In the genomic region with DNA sequence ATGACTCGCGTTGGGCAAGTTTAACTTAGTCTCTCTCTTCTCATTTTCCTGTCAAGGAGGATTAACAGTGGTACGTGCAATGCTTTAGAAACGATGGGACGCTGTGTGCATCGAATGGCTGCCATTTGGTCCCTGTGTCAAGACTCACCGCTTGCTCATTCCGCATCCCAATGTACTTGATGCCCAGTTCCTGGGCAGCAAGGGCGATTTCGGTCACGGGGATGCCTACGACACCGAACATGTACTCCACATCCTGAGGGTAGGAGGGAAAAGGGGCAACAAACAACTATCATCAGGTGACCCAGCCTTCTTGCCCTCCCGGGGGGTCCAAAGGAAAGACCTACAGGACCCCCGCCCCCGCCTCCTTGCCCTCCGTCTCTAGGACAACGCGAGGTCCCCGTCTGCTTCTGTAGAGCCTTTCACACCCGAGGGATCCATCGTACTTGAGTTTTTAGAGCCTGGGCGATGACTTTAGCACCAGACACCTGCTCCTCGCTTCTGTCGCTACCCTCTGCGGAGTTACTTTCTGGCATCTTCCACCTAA, we compare ENCODE assay signal across 9 mouse cellular contexts. TPM values are rescaled to one million over a fixed set of nuclear protein-coding genes. Genes with fewer than 3 reads are reported as not detected.
DNase-seq lines count a peak whose midpoint lies in the region; ATAC-seq and TF ChIP-seq lines count a peak whose summit lies in the region.
"Had no signal": no experiment of that assay in that cellular context is flagged by ENCODE, and none has a peak within 500 bp of the region (broad histone marks: within the 10 kb centered on the region; RNA-seq: fewer than 3 reads in every experiment).

A gene (minus strand): TSS at position 533 of the 544 bp plus-strand sequence.

- TF ChIP-seq POLR2A in bone marrow, adult 2 months (IDR thresholded peaks at IDR 0.05; ENCODE audit: borderline replicate concordance, control insufficient read depth, low read depth, low read length) = no peak

- H3K27ac ChIP-seq in kidney, embryonic 14.5 days (ENCODE audit: low read depth, low read length) = peak within 1 kb of the TSS; percentile 69
- peak within 1 kb of the TSS; percentile 69 for H3K27ac ChIP-seq in bone marrow, adult 2 months (ENCODE audit: control insufficient read depth, insufficient read depth, low read depth, low read length, poor library complexity)
- H3K27ac ChIP-seq in heart, postnatal 0 days (ENCODE audit: low read depth) = peak within 1 kb of the TSS; percentile 81
- peak within 1 kb of the TSS; percentile 82 for H3K27ac ChIP-seq in macrophage

- H3K9me3 ChIP-seq in kidney, embryonic 14.5 days (ENCODE audit: control insufficient read depth, low read length) = no peaks in the 10 kb centered on the region
- no peaks in the 10 kb centered on the region for H3K9me3 ChIP-seq in heart, postnatal 0 days (replicated peaks; ENCODE audit: control insufficient read depth, low read length)

- DNase-seq in kidney, adult 11 months = no peak
- no peak for DNase-seq in heart, postnatal 0 days (ENCODE audit: low spot score)
- no peak for DNase-seq in adrenal gland, postnatal 4 days (ENCODE audit: low spot score in 2 of 2)
- DNase-seq in layer of hippocampus, adult 8-10 months (ENCODE audit: low spot score in 2 of 2) = no peak
- DNase-seq in right cerebral cortex, adult 2 months (ENCODE audit: low spot score in 2 of 2) = no peak

- peak; percentile 26 for ATAC-seq in kidney, embryonic 14.5 days (ENCODE audit: low FRiP score, low TSS enrichment)
- ATAC-seq in heart, postnatal 0 days (ENCODE audit: insufficient read depth, low read depth) = peak; percentile 22

- WGBS in kidney, embryonic 14.5 days = 3% methylated on average over 26 of the region's 26 CpGs
- WGBS in bone marrow, adult 2 months = 1% methylated on average over 26 of the region's 26 CpGs
- 4% methylated on average over 26 of the region's 26 CpGs for WGBS in heart, postnatal 0 days
- WGBS in macrophage (ENCODE audit: missing documents) = 1% methylated on average over 26 of the region's 26 CpGs

- no peaks in the 10 kb centered on the region for H3K27me3 ChIP-seq in kidney, embryonic 14.5 days (ENCODE audit: control insufficient read depth, insufficient read depth, low read length)
- H3K27me3 ChIP-seq in heart, postnatal 0 days (ENCODE audit: control insufficient read depth, insufficient read depth, low read length) = no peaks in the 10 kb centered on the region

- peak within 1 kb of the TSS; percentile 67 for H3K9ac ChIP-seq in kidney, embryonic 14.5 days (ENCODE audit: low read depth, low read length)
- H3K9ac ChIP-seq in heart, postnatal 0 days (replicated peaks; ENCODE audit: low read depth, low read length) = peak within 1 kb of the TSS; percentile 72

- H3K4me3 ChIP-seq in kidney, embryonic 14.5 days (ENCODE audit: low read length) = peak within 1 kb of the TSS; percentile 51
- H3K4me3 ChIP-seq in bone marrow, adult 2 months (replicated peaks; ENCODE audit: control insufficient read depth, low read depth, low read length) = peak within 1 kb of the TSS; percentile 82
- H3K4me3 ChIP-seq in heart, postnatal 0 days (ENCODE audit: low read depth, low read length) = peak within 1 kb of the TSS; percentile 78
- peak within 1 kb of the TSS; percentile 79 for H3K4me3 ChIP-seq in macrophage (ENCODE audit: inconsistent target)

- peak within 1 kb of the TSS; percentile 75 for H3K4me2 ChIP-seq in kidney, embryonic 14.5 days (replicated peaks; ENCODE audit: low read depth, low read length)
- H3K4me2 ChIP-seq in heart, postnatal 0 days (ENCODE audit: low read depth, low read length) = peak within 1 kb of the TSS; percentile 92

- TF ChIP-seq EP300 in heart, postnatal 0 days (IDR thresholded peaks at IDR 0.05; ENCODE audit: low read depth) = no peak

- no peaks in the 10 kb centered on the region for H3K36me3 ChIP-seq in kidney, embryonic 14.5 days (ENCODE audit: control insufficient read depth, insufficient read depth, low read length)
- H3K36me3 ChIP-seq in heart, postnatal 0 days (replicated peaks; ENCODE audit: control insufficient read depth, insufficient read depth, low read length) = no peaks in the 10 kb centered on the region
- no peaks in the 10 kb centered on the region for H3K36me3 ChIP-seq in macrophage (ENCODE audit: inconsistent target)

- peaks cover 9% of the 10 kb centered on the region; the same call in 1 of the 2 replicates for H3K79me2 ChIP-seq in macrophage (ENCODE audit: inconsistent target)

- H3K4me1 ChIP-seq in kidney, embryonic 14.5 days (ENCODE audit: control insufficient read depth, insufficient read depth, low read length) = 0 out of 2 replicates have a peak, but pooled peaks cover 5% of the 10 kb centered on the region
- no peaks in the 10 kb centered on the region; the same call in 1 of the 2 replicates for H3K4me1 ChIP-seq in bone marrow, adult 2 months (ENCODE audit: control insufficient read depth, insufficient read depth, low read length)
- peaks cover 14% of the 10 kb centered on the region for H3K4me1 ChIP-seq in heart, postnatal 0 days (ENCODE audit: control insufficient read depth, insufficient read depth)

- TF ChIP-seq CTCF in bone marrow, adult 2 months (IDR thresholded peaks at IDR 0.05; ENCODE audit: control insufficient read depth, insufficient read depth, low read length) = no peak
- TF ChIP-seq CTCF in heart, postnatal 0 days (IDR thresholded peaks at IDR 0.05; ENCODE audit: low read depth) = no peak

RNA-seq across cellular contexts. Expression of the gene that starts here (rescaled TPM):
- 3.3 TPM in 1 of 2 replicates, not detected in the other for polyA plus RNA-seq in kidney, embryonic 14.5 days (2014; fragmentation: Nextera tagmentation; extraction: Ambion mirVana)
- not detected in 2 replicates for polyA plus RNA-seq in bone marrow, adult 2 months (2011; ENCODE audit: insufficient read depth, insufficient read length, low replicate concordance, missing spikeins)
- not detected in 2 replicates for total RNA-seq in heart, postnatal 0 days (2014; rRNA removed; ENCODE audit: low replicate concordance)
- 1.7 and 1.9 TPM in 2 replicates for polyA plus RNA-seq in heart, postnatal 0 days (2015; fragmentation: Nextera tagmentation; extraction: Ambion mirVana)
- total RNA-seq in macrophage (2018; cell fraction: chromatin; rRNA removed) = 1 to 10 TPM in 1 of 26 experiments, not detected in 25; 1.3 TPM
- total RNA-seq in macrophage (2018; cell fraction: cytosol; rRNA removed) = under 1 TPM in 1 of 26 experiments, not detected in 25; 0.22 TPM
- total RNA-seq in macrophage (2018; cell fraction: nucleus; rRNA removed) = under 1 TPM in 2 of 26 experiments, not detected in 24; 0.44 to 0.72 TPM
- polyA plus RNA-seq in macrophage (2018) = not detected in 3 replicates
- total RNA-seq in adrenal gland, postnatal 4 days (2021) = not detected
- total RNA-seq in layer of hippocampus, adult 8-10 months (2022) = not detected
- total RNA-seq: adrenal gland, adult 18-20 months had no signal
